Mouse (Mus musculus) stomach, postnatal 0 days (tissue): ENCODE measurements around the gene Sytl3. TPM values are rescaled to one million over a fixed set of nuclear protein-coding genes. Genes with fewer than 3 reads are reported as not detected.
"Not testable (repeated sequence)": the region's sequence is repeated elsewhere in the genome, so short reads cannot be mapped to it uniquely, and the experiment has no call there.

Experiments used
- ATAC-seq: fragments of 200-750 bp; cut with Nextera tagmentation; 2 replicates; pipeline ENCODE4 v1.8.0; 2017; ENCODE audit not compliant: low FRiP score, low TSS enrichment
- DNase-seq: peaks from one replicate; pipeline ENCODE4 v3.0.0-alpha.2; 2016; ENCODE audit warnings: low spot score
- H3K27ac ChIP-seq: fragments of 300-500 bp; sonication (generic); replicated peaks from 2 replicates; pipeline ENCODE4 v1.5.1; 2014; ENCODE audit warnings: mild to moderate bottlenecking, control low read depth
- H3K27me3 ChIP-seq: fragments of 300-500 bp; sonication (generic); 2 replicates; pipeline ENCODE4 v1.6.1; 2014; ENCODE audit warnings: low read length; ENCODE audit not compliant: control insufficient read depth, insufficient read depth
- H3K36me3 ChIP-seq: fragments of 300-500 bp; sonication (generic); 2 replicates; pipeline ENCODE4 v1.6.1; 2014; ENCODE audit warnings: low read length, mixed read lengths; ENCODE audit not compliant: control insufficient read depth, insufficient read depth
- H3K4me1 ChIP-seq: fragments of 300-500 bp; sonication (generic); replicated peaks from 2 replicates; pipeline ENCODE4 v1.6.1; 2014; ENCODE audit warnings: antibody characterized with exemption; ENCODE audit not compliant: control insufficient read depth, insufficient read depth
- H3K4me2 ChIP-seq: fragments of 300-500 bp; sonication (generic); replicated peaks from 2 replicates; pipeline ENCODE4 v1.6.1; 2014; ENCODE audit warnings: low read depth, mild to moderate bottlenecking, control low read depth, moderate library complexity
- H3K4me3 ChIP-seq: fragments of 300-500 bp; sonication (generic); 2 replicates; pipeline ENCODE4 v1.5.1; 2014; ENCODE audit warnings: low read depth, low read length, control low read depth
- H3K9ac ChIP-seq: fragments of 300-500 bp; sonication (generic); 2 replicates; pipeline ENCODE4 v1.6.1; 2014; ENCODE audit warnings: mild to moderate bottlenecking, low read length, control low read depth, mixed read lengths
- H3K9me3 ChIP-seq: fragments of 300-500 bp; sonication (generic); 2 replicates; pipeline ENCODE4 v1.6.1; 2016; ENCODE audit warnings: low read length; ENCODE audit not compliant: control insufficient read depth
- CTCF ChIP-seq: IDR thresholded peaks from 2 replicates; pipeline ENCODE4 v1.5.1; 2016; ENCODE audit warnings: antibody characterized with exemption, low read depth, mild to moderate bottlenecking, moderate library complexity
- WGBS: fragments of 180-500 bp; shearing (Covaris S2); extraction: QIAGEN DNeasy Blood & Tissue Kit; methylation state at CpG from one replicate; pipeline ENCODE4 v1.1.7; 2014; 5-methylcytosine and 5-hydroxymethylcytosine counted together
- polyA plus RNA-seq: library from polyadenylated mRNA; unstranded; fragments of >200 nt; fragmentation: Nextera tagmentation; extraction: Ambion mirVana; gene quantifications from 2 replicates; pipeline ENCODE4 v1.2.1, GENCODE M21; 2015

Gene Sytl3
- polyA plus RNA-seq, 1 experiment from 2014 or later = 0.99 TPM

DNA sequence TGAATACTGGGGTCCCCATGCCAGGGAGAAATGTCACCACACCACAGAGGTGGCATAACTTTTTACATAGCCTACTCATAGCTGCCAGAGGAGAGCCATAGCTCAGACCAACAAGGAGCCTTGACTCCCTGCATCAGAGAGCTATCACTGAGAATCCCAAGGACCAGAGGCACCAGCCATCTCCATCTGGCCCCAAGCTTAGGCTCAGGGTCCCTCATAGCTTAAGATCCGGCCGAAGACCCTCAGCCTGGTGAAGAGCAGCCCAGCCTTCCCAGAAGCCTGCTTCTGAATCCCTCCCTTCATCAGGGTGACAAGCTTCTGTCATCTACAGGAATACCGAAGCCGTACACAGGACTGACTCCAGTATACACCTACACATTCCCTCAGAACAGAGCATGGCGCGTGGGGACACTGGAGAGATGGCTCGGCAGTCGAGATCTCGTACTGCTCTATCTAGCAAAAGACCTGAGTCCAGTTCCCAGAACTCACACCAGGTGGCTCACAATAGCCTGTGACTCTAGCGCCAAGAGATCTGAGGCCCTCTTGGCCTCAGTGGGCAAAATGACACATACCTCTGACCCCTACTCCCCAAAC lies 18.8 kb upstream of the Sytl3 start:
- 82% methylated on average over 10 of the region's 10 CpGs for WGBS
- H3K9ac ChIP-seq = not testable (repeated sequence)

GRCm38 (mm10) chr17:6640771-6641429 lies 18.0 kb upstream of the Sytl3 start:
- not testable (repeated sequence) for H3K27me3 ChIP-seq, H3K9me3 ChIP-seq, H3K4me1 ChIP-seq, H3K9ac ChIP-seq, H3K4me2 ChIP-seq, H3K36me3 ChIP-seq, H3K4me3 ChIP-seq
- WGBS = 55% methylated on average over 14 of the region's 14 CpGs
- H3K27ac ChIP-seq = 0 out of 2 replicates have a peak overlapping the region, but pooled peaks have one; percentile 13
- DNase-seq (peak; percentile 84), ATAC-seq (peak; percentile 95)

More for the DNA sequence above, 18.8 kb upstream of the Sytl3 start:
- not testable (repeated sequence) for H3K36me3 ChIP-seq, DNase-seq, H3K9me3 ChIP-seq, H3K27me3 ChIP-seq, H3K4me2 ChIP-seq, H3K4me3 ChIP-seq, H3K4me1 ChIP-seq, H3K27ac ChIP-seq
- peak; percentile 6; the same call in 1 of the 2 replicates for ATAC-seq
- TF ChIP-seq CTCF = peak; percentile 21; the same call in 1 of the 2 replicates

- ATAC-seq, H3K4me3 ChIP-seq: not testable (repeated sequence)
- 88% methylated on average over 7 of the region's 9 CpGs for WGBS
These were observed 14.7 kb upstream of the Sytl3 start for GRCm38 (mm10) chr17:6644210-6644609.

GRCm38 (mm10) chr17:6644673-6645072 lies 14.2 kb upstream of the Sytl3 start:
- H3K9me3 ChIP-seq, H3K4me3 ChIP-seq, H3K4me2 ChIP-seq, H3K4me1 ChIP-seq, H3K9ac ChIP-seq, H3K27me3 ChIP-seq, ATAC-seq, H3K27ac ChIP-seq, DNase-seq, H3K36me3 ChIP-seq: not testable (repeated sequence)
- 83% methylated on average over 4 of the region's 4 CpGs for WGBS

More at GRCm38 (mm10) chr17:6644210-6644609, 14.7 kb upstream of the Sytl3 start:
- DNase-seq, H3K36me3 ChIP-seq, H3K4me2 ChIP-seq, H3K27ac ChIP-seq, H3K4me1 ChIP-seq, H3K9ac ChIP-seq, H3K9me3 ChIP-seq, H3K27me3 ChIP-seq: not testable (repeated sequence)

- 61% methylated on average over 2 of the region's 4 CpGs for WGBS
- H3K9ac ChIP-seq, H3K27me3 ChIP-seq, H3K4me1 ChIP-seq, H3K27ac ChIP-seq, DNase-seq, ATAC-seq, H3K9me3 ChIP-seq, H3K36me3 ChIP-seq, H3K4me3 ChIP-seq, H3K4me2 ChIP-seq: not testable (repeated sequence)
These were observed 13.2 kb upstream of the Sytl3 start for GRCm38 (mm10) chr17:6645668-6646067.

GRCm38 (mm10) chr17:6646841-6647240 lies 12.1 kb upstream of the Sytl3 start:
- not testable (repeated sequence) for H3K4me1 ChIP-seq, H3K27ac ChIP-seq, H3K9me3 ChIP-seq, H3K4me3 ChIP-seq, H3K9ac ChIP-seq, H3K36me3 ChIP-seq, H3K27me3 ChIP-seq, ATAC-seq, DNase-seq, H3K4me2 ChIP-seq
- WGBS = 89% methylated on average over 8 of the region's 8 CpGs

DNA sequence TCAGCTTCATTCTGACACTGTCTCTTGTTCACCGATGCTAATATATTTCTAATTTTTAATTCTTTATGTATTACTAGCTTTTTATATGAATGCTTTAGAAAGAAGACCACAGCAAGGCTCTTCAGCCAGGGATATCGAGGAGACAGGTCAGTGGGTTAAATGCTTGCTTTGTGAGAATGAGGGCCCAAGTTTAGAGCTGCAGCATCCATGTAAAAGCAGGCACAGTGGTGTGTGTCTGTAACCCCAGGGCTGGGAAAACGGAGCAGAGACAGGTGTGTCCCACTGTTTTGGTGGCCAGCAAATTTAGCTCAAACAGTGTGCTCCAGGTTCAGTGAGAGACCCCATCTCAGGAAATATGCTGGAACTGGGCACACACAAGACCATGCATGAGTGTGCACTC lies 11.4 kb upstream of the Sytl3 start:
- not testable (repeated sequence) for H3K9me3 ChIP-seq, H3K27me3 ChIP-seq, H3K4me3 ChIP-seq, H3K36me3 ChIP-seq, H3K9ac ChIP-seq, H3K4me1 ChIP-seq, H3K27ac ChIP-seq, DNase-seq, H3K4me2 ChIP-seq, ATAC-seq
- 88% methylated on average over 2 of the region's 3 CpGs for WGBS

- not testable (repeated sequence) for ATAC-seq, H3K9me3 ChIP-seq, H3K4me2 ChIP-seq, H3K27ac ChIP-seq, H3K4me3 ChIP-seq, H3K4me1 ChIP-seq, H3K36me3 ChIP-seq, H3K27me3 ChIP-seq, H3K9ac ChIP-seq, DNase-seq
- WGBS = 88% methylated on average over 5 of the region's 7 CpGs
These were observed 7.9 kb upstream of the Sytl3 start for GRCm38 (mm10) chr17:6650904-6651565.
